Mouse (Mus musculus) megakaryocyte, embryonic 14.5 days (primary cell): Measurements from ENCODE around the gene Arhgef3.

Source experiments
- FLI1 ChIP-seq: IDR thresholded peaks from 2 replicates; pipeline ENCODE4 v1.6.1; 2012; ENCODE audit warnings: low read length, inconsistent platforms, mixed read lengths
- GATA1 ChIP-seq: IDR thresholded peaks from 3 replicates; pipeline ENCODE4 v1.6.1; 2012; ENCODE audit warnings: mixed read lengths, low read length, inconsistent platforms, borderline replicate concordance

DNA sequence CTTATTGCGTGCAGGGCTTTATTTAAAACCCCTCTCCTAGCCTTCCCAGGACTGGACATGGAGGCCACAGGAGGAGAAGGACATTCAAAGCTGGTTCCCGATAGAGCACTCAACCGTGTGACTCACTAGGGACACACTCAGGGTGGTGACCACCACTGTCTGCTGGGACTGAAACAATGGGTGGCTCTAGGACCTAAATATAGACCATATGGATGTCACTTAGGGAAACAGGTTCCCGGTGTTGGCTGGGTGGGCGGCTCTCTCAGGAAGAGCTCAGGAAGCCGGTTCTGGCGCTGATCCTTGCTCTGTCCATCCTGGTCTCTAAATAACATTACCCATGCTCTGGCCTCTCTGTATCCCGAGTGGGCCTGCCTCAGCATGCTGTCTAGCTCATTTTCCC is 127.6 kb downstream of the Arhgef3 start:
- no peak for TF ChIP-seq GATA1
- no peak for TF ChIP-seq FLI1
